In genomic region chr10:78183577-78183976, GRCm38 (mm10) we compare ENCODE assay signal across 10 mouse cellular contexts. TPM values are rescaled to one million over a fixed set of nuclear protein-coding genes. Genes with fewer than 3 reads are reported as not detected.
DNase-seq lines count a peak whose midpoint lies in the region; ATAC-seq and TF ChIP-seq lines count a peak whose summit lies in the region.
"Had no signal": no experiment of that assay in that cellular context is flagged by ENCODE, and none has a peak within 500 bp of the region (broad histone marks: within the 10 kb centered on the region; RNA-seq: fewer than 3 reads in every experiment).

No protein-coding gene starts in this region.

- H3K4me2 ChIP-seq in heart, embryonic 12.5 days, result no peak overlapping the region
- no peak overlapping the region for H3K4me2 ChIP-seq in midbrain, postnatal 0 days (ENCODE audit: low read depth, low read length, poor library complexity, severe bottlenecking)
- peak overlapping the region; percentile 93 for H3K4me2 ChIP-seq in liver, embryonic 15.5 days

- peaks cover 63% of the 10 kb centered on the region for H3K36me3 ChIP-seq in heart, embryonic 12.5 days
- H3K36me3 ChIP-seq in midbrain, embryonic 10.5 days, result peaks cover 70% of the 10 kb centered on the region
- peaks cover 58% of the 10 kb centered on the region for H3K36me3 ChIP-seq in midbrain, postnatal 0 days (ENCODE audit: insufficient read depth, low read length)
- peaks cover 66% of the 10 kb centered on the region for H3K36me3 ChIP-seq in liver, embryonic 15.5 days (replicated peaks)

- ATAC-seq in heart, embryonic 12.5 days (ENCODE audit: insufficient number of reproducible peaks, low FRiP score), result no peak
- no peak for ATAC-seq in midbrain, postnatal 0 days (ENCODE audit: low FRiP score)
- ATAC-seq in liver, embryonic 15.5 days (ENCODE audit: insufficient read depth), result no peak
- no peak for ATAC-seq in megakaryocyte, adult 5-6 weeks (ENCODE audit: poor library complexity, severe bottlenecking)

- no peaks in the 10 kb centered on the region for H3K27me3 ChIP-seq in heart, embryonic 12.5 days (replicated peaks)
- no peaks in the 10 kb centered on the region for H3K27me3 ChIP-seq in midbrain, embryonic 10.5 days (ENCODE audit: low read depth, poor library complexity, severe bottlenecking)
- H3K27me3 ChIP-seq in midbrain, postnatal 0 days (ENCODE audit: insufficient read depth, low read length), result no peaks in the 10 kb centered on the region
- H3K27me3 ChIP-seq in liver, embryonic 15.5 days, result no peaks in the 10 kb centered on the region

- peak overlapping the region; percentile 77; the same call in 1 of the 2 replicates for H3K4me3 ChIP-seq in heart, embryonic 12.5 days
- peak overlapping the region; percentile 82; the same call in 1 of the 2 replicates for H3K4me3 ChIP-seq in midbrain, embryonic 10.5 days
- no peak overlapping the region for H3K4me3 ChIP-seq in midbrain, postnatal 0 days (ENCODE audit: low read depth, low read length)
- peak overlapping the region; percentile 96 for H3K4me3 ChIP-seq in bone marrow macrophage, adult 2 months (ENCODE audit: insufficient read depth, low read length)
- H3K4me3 ChIP-seq in liver, embryonic 15.5 days (replicated peaks), result peak overlapping the region; percentile 75; the same call in 1 of the 2 replicates

- TF ChIP-seq CTCF in midbrain, postnatal 0 days (IDR thresholded peaks at IDR 0.05), result no peak
- no peak for TF ChIP-seq CTCF in bone marrow macrophage, adult 2 months (IDR thresholded peaks at IDR 0.05; ENCODE audit: low read depth, low read length)

- DNase-seq in heart, postnatal 14 days, result no peak
- no peak for DNase-seq in midbrain, embryonic 10.5 days (ENCODE audit: low spot score)
- DNase-seq in midbrain, postnatal 0 days (ENCODE audit: low spot score), result no peak
- DNase-seq in cerebellum, adult 11-12 months, result no peak
- DNase-seq: cerebellum, adult 9-11 months; lung, postnatal 10 days had no signal

- H3K4me1 ChIP-seq in heart, embryonic 12.5 days (replicated peaks), result peaks cover 9% of the 10 kb centered on the region
- H3K4me1 ChIP-seq in midbrain, embryonic 10.5 days, result peaks cover 20% of the 10 kb centered on the region
- H3K4me1 ChIP-seq in midbrain, postnatal 0 days (ENCODE audit: insufficient read depth, low read length), result peaks cover 6% of the 10 kb centered on the region; the same call in 1 of the 2 replicates
- H3K4me1 ChIP-seq in bone marrow macrophage, adult 2 months (ENCODE audit: control insufficient read depth, insufficient read depth, low read length), result peaks cover 7% of the 10 kb centered on the region
- H3K4me1 ChIP-seq in liver, embryonic 15.5 days (replicated peaks), result peaks cover 37% of the 10 kb centered on the region

- H3K9ac ChIP-seq in heart, embryonic 12.5 days, result no peak overlapping the region
- H3K9ac ChIP-seq in midbrain, postnatal 0 days (replicated peaks; ENCODE audit: low read length, poor library complexity, severe bottlenecking), result no peak overlapping the region
- H3K9ac ChIP-seq in liver, embryonic 15.5 days, result no peak overlapping the region

- no peak overlapping the region for H3K27ac ChIP-seq in heart, embryonic 12.5 days (ENCODE audit: poor library complexity, severe bottlenecking)
- no peak overlapping the region for H3K27ac ChIP-seq in midbrain, embryonic 10.5 days (replicated peaks)
- H3K27ac ChIP-seq in midbrain, postnatal 0 days (ENCODE audit: low read depth, low read length), result no peak overlapping the region
- H3K27ac ChIP-seq in bone marrow macrophage, adult 2 months (ENCODE audit: insufficient read depth, low read depth, low read length), result no peak overlapping the region
- 0 out of 2 replicates have a peak overlapping the region, but pooled peaks have one; percentile 7 for H3K27ac ChIP-seq in liver, embryonic 15.5 days (replicated peaks)

- H3K9me3 ChIP-seq in heart, embryonic 12.5 days (replicated peaks), result no peaks in the 10 kb centered on the region
- H3K9me3 ChIP-seq in midbrain, embryonic 10.5 days (replicated peaks), result no peaks in the 10 kb centered on the region
- no peaks in the 10 kb centered on the region for H3K9me3 ChIP-seq in midbrain, postnatal 0 days (ENCODE audit: low read length)
- no peaks in the 10 kb centered on the region for H3K9me3 ChIP-seq in liver, embryonic 15.5 days (replicated peaks)

- 73% methylated on average over 3 of the region's 3 CpGs for WGBS in heart, embryonic 12.5 days
- 84% methylated on average over 3 of the region's 3 CpGs for WGBS in midbrain, embryonic 10.5 days
- 88% methylated on average over 3 of the region's 3 CpGs for WGBS in midbrain, postnatal 0 days
- 37% methylated on average over 3 of the region's 3 CpGs for WGBS in liver, embryonic 15.5 days (ENCODE audit: insufficient replicate concordance)

- intact Hi-C loops in heart, postnatal 14 days (cut with DNase I), result loop anchor here (10.0 kb wide), 1 partner anchor 391 kb away; the partner anchor contains the start of gene Ilvbl

- no peak for TF ChIP-seq POLR2A in bone marrow macrophage, adult 2 months (IDR thresholded peaks at IDR 0.05; ENCODE audit: borderline replicate concordance, low read depth, low read length)

RNA-seq across cellular contexts. Expression of gene Pwp2, which starts 1.4 kb away (rescaled TPM):
- 14.1 and 14.2 TPM in 2 replicates for polyA plus RNA-seq in heart, embryonic 12.5 days (2016; fragmentation: Nextera tagmentation; extraction: Ambion mirVana)
- total RNA-seq in heart, postnatal 14 days (2021), result 1 to 10 TPM; 7.0 to 8.2 TPM
- 29.8 and 31.1 TPM in 2 replicates for polyA plus RNA-seq in midbrain, embryonic 10.5 days (2016; fragmentation: Nextera tagmentation; extraction: Ambion mirVana)
- total RNA-seq in midbrain, postnatal 0 days (2014; rRNA removed), result 21.9 and 24.5 TPM in 2 replicates
- 13.4 and 14.2 TPM in 2 replicates for polyA plus RNA-seq in midbrain, postnatal 0 days (2015; fragmentation: Nextera tagmentation; extraction: Ambion mirVana)
- polyA plus RNA-seq in bone marrow macrophage, adult 2 months (2012; ENCODE audit: insufficient read depth, insufficient read length, missing spikeins), result 3.7 and 4.5 TPM in 2 replicates
- polyA plus RNA-seq in liver, embryonic 15.5 days (2015; fragmentation: Nextera tagmentation; extraction: Ambion mirVana), result 10.5 and 11.4 TPM in 2 replicates
- 2.2 and 3.0 TPM in 2 replicates for total RNA-seq in megakaryocyte, adult 5-6 weeks (2015)
- 7.4 and 8.8 TPM in 2 replicates for total RNA-seq in megakaryocyte, adult 5-6 weeks (2017)

RNA-seq across cellular contexts. Expression of gene D10Jhu81e, which starts 14.0 kb away (rescaled TPM):
- polyA plus RNA-seq in heart, embryonic 12.5 days (2016; fragmentation: Nextera tagmentation; extraction: Ambion mirVana), result 38.0 and 38.7 TPM in 2 replicates
- total RNA-seq in heart, postnatal 14 days (2021), result 100 to 1,000 TPM; 380 to 389 TPM
- 17.7 and 18.2 TPM in 2 replicates for polyA plus RNA-seq in midbrain, embryonic 10.5 days (2016; fragmentation: Nextera tagmentation; extraction: Ambion mirVana)
- total RNA-seq in midbrain, postnatal 0 days (2014; rRNA removed), result 80.0 and 119 TPM in 2 replicates
- polyA plus RNA-seq in midbrain, postnatal 0 days (2015; fragmentation: Nextera tagmentation; extraction: Ambion mirVana), result 24.1 and 26.7 TPM in 2 replicates
- 31.2 and 33.4 TPM in 2 replicates for polyA plus RNA-seq in bone marrow macrophage, adult 2 months (2012; ENCODE audit: insufficient read depth, insufficient read length, missing spikeins)
- polyA plus RNA-seq in liver, embryonic 15.5 days (2015; fragmentation: Nextera tagmentation; extraction: Ambion mirVana), result 18.4 and 19.3 TPM in 2 replicates
- total RNA-seq in megakaryocyte, adult 5-6 weeks (2015), result 22.7 and 25.3 TPM in 2 replicates
- 57.6 and 69.2 TPM in 2 replicates for total RNA-seq in megakaryocyte, adult 5-6 weeks (2017)
